Mouse (Mus musculus): Measurements from ENCODE around the gene BC028528.

GRCm38 (mm10) chr3:95855502-95856089, 36.2 kb downstream of the BC028528 start, which contains the start of gene Prpf3:
- TF ChIP-seq CTCF (IDR thresholded peaks at IDR 0.05; ENCODE audit: borderline replicate concordance, insufficient read depth, low read length): no peak
- peak; percentile 83; the same call in 1 of the 2 replicates for TF ChIP-seq POLR2A (IDR thresholded peaks at IDR 0.05; ENCODE audit: low read depth, low read length)

Measured in embryonic fibroblast, embryonic 13.5 days (primary cell).